Mouse (Mus musculus): ENCODE data around the gene Vat1l. TPM values are rescaled to one million over a fixed set of nuclear protein-coding genes. Genes with fewer than 3 reads are reported as not detected.

Gene Vat1l
- polyA plus RNA-seq, 1 experiment: 1.4 TPM

DNA sequence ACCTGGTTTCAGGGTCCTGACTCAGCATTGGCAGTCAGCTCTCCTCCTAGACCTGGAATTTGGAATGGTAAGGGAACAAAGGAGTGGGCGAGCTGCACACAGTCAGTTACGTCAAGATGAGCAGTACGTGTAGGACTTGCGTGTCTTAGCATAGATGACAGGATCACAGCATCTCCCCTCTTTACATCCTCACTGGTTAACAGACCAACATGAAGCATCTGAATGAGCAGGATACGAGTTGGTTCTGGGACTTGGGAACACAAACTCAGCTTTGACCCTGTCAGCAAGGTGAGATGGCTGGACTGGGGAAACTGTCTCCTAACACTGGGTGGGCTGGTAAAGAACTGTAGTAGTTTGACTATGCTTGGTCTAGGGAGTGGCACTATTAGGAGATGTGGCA is 193.9 kb downstream of the Vat1l start:
- DNase-seq (ENCODE audit: low spot score): no peak

- DNase-seq (ENCODE audit: low spot score): no peak
Measured at GRCm38 (mm10) chr8:114401679-114402078, 196.3 kb downstream of the Vat1l start.

GRCm38 (mm10) chr8:114411421-114411820 is 206.0 kb downstream of the Vat1l start:
- no peak for DNase-seq (ENCODE audit: low spot score)

- no peak for DNase-seq (ENCODE audit: low spot score)
Measured at GRCm38 (mm10) chr8:114417786-114418185, 212.4 kb downstream of the Vat1l start, which contains the start of gene Clec3a. Gene Clec3a, plus strand, starts transcription at chr8:114418086.

- DNase-seq (ENCODE audit: low spot score): no peak
Measured at GRCm38 (mm10) chr8:114418486-114418885, 213.1 kb downstream of the Vat1l start.

DNA sequence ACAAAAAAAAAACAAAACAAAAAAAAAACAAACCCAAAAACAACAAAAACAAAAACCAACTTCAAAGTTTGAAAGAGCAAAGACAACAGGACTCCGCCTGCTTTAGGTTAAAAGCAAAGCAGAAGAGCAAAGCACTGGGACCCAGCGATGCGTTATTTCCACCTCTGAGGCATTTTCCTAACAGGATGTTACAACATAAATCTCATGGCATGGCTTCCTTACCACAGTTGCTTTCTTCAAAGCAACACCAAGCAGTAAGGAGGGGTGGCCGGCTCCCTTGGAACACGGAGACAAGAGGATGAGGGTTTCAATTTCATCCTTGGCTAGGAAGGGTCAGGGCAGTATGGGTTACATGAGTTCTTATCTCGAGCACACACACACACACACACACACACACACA is 213.5 kb downstream of the Vat1l start:
- no peak for DNase-seq (ENCODE audit: low spot score)

GRCm38 (mm10) chr8:114421544-114421943 is 216.1 kb downstream of the Vat1l start:
- DNase-seq (ENCODE audit: low spot score): no peak

Other genes starting within 250 kb of the Vat1l start
- 19.5 and 24.5 TPM in 2 replicates for gene Nudt7, start 72.1 kb upstream of the Vat1l start, polyA plus RNA-seq (2012; rRNA removed)
- gene Clec3a, start 212.5 kb downstream of the Vat1l start, polyA plus RNA-seq (2012; rRNA removed): not detected in 2 replicates
- 7.9 and 10.1 TPM in 2 replicates for gene Wwox, start 234.0 kb downstream of the Vat1l start, polyA plus RNA-seq (2012; rRNA removed)